Mouse (Mus musculus): Measurements from ENCODE around the gene Rexo5. TPM values are rescaled to one million over a fixed set of nuclear protein-coding genes. Genes with fewer than 3 reads are reported as not detected.

The Rexo5 gene
- polyA plus RNA-seq, 1 experiment, result 24.6 TPM

DNA sequence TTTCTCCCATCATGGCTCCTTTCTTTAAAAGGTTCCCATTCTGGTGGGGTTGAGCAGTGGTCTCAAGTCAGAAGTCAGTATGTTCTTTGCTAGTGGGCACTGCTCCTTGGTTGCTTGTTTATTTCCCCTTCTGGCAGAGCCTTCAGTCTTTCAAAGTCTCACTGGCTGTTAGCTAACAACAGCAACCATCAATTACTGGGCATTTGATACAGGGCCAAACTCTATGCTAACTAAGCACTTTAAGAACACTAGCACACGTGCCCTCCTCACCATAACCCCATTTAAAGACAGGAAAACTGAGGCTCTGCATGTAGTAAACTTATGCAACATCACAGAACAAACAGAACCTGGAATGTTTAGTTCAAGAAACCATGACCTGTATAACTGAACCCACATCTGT, 68.4 kb downstream of the Rexo5 start:
- TF ChIP-seq CTCF (IDR thresholded peaks at IDR 0.05; ENCODE audit: borderline replicate concordance, extremely low read depth, insufficient read depth, insufficient read length), result no peak
- no peak for TF ChIP-seq POLR2A (IDR thresholded peaks at IDR 0.05; ENCODE audit: borderline replicate concordance, extremely low read depth, insufficient read depth, insufficient read length, poor library complexity, severe bottlenecking)
- DNase-seq (ENCODE audit: low read depth), result peak; percentile 59

- no peak for DNase-seq (ENCODE audit: low read depth)
- TF ChIP-seq POLR2A (IDR thresholded peaks at IDR 0.05; ENCODE audit: borderline replicate concordance, extremely low read depth, insufficient read depth, insufficient read length, poor library complexity, severe bottlenecking) (no peak), CTCF (IDR thresholded peaks at IDR 0.05; ENCODE audit: borderline replicate concordance, extremely low read depth, insufficient read depth, insufficient read length) (no peak)
Observed at GRCm38 (mm10) chr7:119864500-119864899, 70.7 kb downstream of the Rexo5 start.

GRCm38 (mm10) chr7:119866136-119866535, 72.3 kb downstream of the Rexo5 start:
- TF ChIP-seq POLR2A (IDR thresholded peaks at IDR 0.05; ENCODE audit: borderline replicate concordance, extremely low read depth, insufficient read depth, insufficient read length, poor library complexity, severe bottlenecking) (no peak), CTCF (IDR thresholded peaks at IDR 0.05; ENCODE audit: borderline replicate concordance, extremely low read depth, insufficient read depth, insufficient read length) (no peak)

GRCm38 (mm10) chr7:119872204-119872603, 78.4 kb downstream of the Rexo5 start:
- DNase-seq (ENCODE audit: low read depth), result no peak
- TF ChIP-seq POLR2A (IDR thresholded peaks at IDR 0.05; ENCODE audit: borderline replicate concordance, extremely low read depth, insufficient read depth, insufficient read length, poor library complexity, severe bottlenecking), result no peak
- TF ChIP-seq CTCF (IDR thresholded peaks at IDR 0.05; ENCODE audit: borderline replicate concordance, extremely low read depth, insufficient read depth, insufficient read length), result no peak

More at GRCm38 (mm10) chr7:119866136-119866535, 72.3 kb downstream of the Rexo5 start:
- no peak for DNase-seq (ENCODE audit: low read depth)

- TF ChIP-seq POLR2A (IDR thresholded peaks at IDR 0.05; ENCODE audit: borderline replicate concordance, extremely low read depth, insufficient read depth, insufficient read length, poor library complexity, severe bottlenecking) (no peak), CTCF (IDR thresholded peaks at IDR 0.05; ENCODE audit: borderline replicate concordance, extremely low read depth, insufficient read depth, insufficient read length) (no peak)
- DNase-seq (ENCODE audit: low read depth), result peak; percentile 23
Observed at GRCm38 (mm10) chr7:119873050-119873449, 79.2 kb downstream of the Rexo5 start.

- DNase-seq (ENCODE audit: low read depth), result peak; percentile 14
- TF ChIP-seq POLR2A (IDR thresholded peaks at IDR 0.05; ENCODE audit: borderline replicate concordance, extremely low read depth, insufficient read depth, insufficient read length, poor library complexity, severe bottlenecking) (no peak), CTCF (IDR thresholded peaks at IDR 0.05; ENCODE audit: borderline replicate concordance, extremely low read depth, insufficient read depth, insufficient read length) (no peak)
Observed at GRCm38 (mm10) chr7:119875776-119876440, 82.1 kb downstream of the Rexo5 start.

DNA sequence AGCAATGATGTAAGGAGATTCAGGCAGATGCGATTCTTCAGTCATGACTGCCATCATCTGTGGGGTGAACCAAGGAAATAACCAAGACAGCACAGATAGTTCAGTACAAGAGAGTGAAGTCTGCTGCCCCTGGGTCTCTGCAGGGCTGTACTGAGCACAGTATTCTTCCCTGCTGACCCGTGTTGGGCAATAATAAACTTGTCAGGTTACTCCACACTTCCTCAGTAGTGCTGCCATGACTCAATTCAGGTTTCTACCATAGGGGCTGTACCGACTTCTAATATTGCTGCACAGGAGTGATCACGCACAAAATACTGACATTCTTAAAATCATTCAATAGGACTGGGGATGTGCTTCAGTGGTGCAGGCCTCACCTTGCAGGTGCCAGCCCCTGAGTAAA, 85.4 kb downstream of the Rexo5 start:
- no peak for DNase-seq (ENCODE audit: low read depth)
- no peak for TF ChIP-seq POLR2A (IDR thresholded peaks at IDR 0.05; ENCODE audit: borderline replicate concordance, extremely low read depth, insufficient read depth, insufficient read length, poor library complexity, severe bottlenecking)
- no peak for TF ChIP-seq CTCF (IDR thresholded peaks at IDR 0.05; ENCODE audit: borderline replicate concordance, extremely low read depth, insufficient read depth, insufficient read length)

DNA sequence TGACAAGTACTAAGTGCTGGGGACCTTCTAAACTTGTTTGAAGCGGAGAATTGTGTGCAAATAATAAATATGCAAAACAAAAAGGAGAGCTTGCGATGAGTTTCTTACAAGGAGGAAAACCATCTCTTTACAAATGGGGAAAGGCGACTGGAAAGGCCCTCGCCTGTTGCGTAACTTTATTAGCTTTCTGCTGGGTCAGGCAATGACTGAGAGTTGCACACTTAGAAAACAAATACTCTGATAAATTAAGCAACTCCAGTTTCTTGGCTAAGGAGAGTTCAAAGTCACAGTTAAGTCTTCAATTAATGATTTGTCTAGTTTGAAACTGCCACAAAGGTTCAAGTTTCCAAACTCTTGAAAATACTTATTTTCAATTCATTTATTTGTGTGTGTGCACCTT, 86.5 kb downstream of the Rexo5 start:
- TF ChIP-seq POLR2A (IDR thresholded peaks at IDR 0.05; ENCODE audit: borderline replicate concordance, extremely low read depth, insufficient read depth, insufficient read length, poor library complexity, severe bottlenecking), result no peak
- no peak for TF ChIP-seq CTCF (IDR thresholded peaks at IDR 0.05; ENCODE audit: borderline replicate concordance, extremely low read depth, insufficient read depth, insufficient read length)
- no peak for DNase-seq (ENCODE audit: low read depth)

DNA sequence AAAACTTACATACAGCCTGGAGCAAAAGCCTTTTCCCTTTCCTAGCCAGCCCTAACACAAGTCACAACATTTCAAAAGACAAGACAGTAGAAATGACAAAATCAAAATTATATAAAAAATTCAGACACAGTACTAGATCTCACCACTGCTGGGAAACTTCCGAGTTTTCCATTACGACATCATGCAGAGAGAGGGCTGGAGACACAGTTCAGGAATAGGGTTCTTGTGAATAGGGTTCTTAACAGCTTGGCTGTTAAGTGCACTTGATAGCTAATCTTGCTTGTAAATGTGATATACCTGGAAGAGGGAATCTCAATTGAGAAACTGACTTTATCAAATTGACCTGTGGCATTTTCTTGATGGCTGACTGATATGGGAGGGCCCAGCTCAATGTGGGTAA, 87.4 kb downstream of the Rexo5 start:
- DNase-seq (ENCODE audit: low read depth), result no peak
- no peak for TF ChIP-seq CTCF (IDR thresholded peaks at IDR 0.05; ENCODE audit: borderline replicate concordance, extremely low read depth, insufficient read depth, insufficient read length)
- TF ChIP-seq POLR2A (IDR thresholded peaks at IDR 0.05; ENCODE audit: borderline replicate concordance, extremely low read depth, insufficient read depth, insufficient read length, poor library complexity, severe bottlenecking), result no peak

DNA sequence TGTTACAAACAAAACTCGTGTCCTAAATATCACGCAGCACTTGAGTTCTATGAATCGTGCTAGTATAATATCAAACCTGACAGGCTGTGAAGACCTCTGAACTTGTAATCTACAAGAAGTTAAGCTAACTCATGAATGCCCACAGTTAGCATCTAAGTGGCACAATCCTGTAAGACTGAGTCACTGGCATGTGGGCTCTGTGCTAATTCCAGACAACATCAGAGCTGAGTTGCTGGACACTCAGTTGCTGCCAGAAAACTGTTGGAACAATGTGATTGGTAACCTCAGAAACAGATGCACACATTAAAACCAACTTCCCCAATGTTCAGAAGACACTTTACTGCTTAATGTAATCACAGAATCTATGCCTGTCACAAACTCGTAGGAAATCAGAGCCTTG, 94.1 kb downstream of the Rexo5 start:
- TF ChIP-seq CTCF (IDR thresholded peaks at IDR 0.05; ENCODE audit: borderline replicate concordance, extremely low read depth, insufficient read depth, insufficient read length), result no peak

DNA sequence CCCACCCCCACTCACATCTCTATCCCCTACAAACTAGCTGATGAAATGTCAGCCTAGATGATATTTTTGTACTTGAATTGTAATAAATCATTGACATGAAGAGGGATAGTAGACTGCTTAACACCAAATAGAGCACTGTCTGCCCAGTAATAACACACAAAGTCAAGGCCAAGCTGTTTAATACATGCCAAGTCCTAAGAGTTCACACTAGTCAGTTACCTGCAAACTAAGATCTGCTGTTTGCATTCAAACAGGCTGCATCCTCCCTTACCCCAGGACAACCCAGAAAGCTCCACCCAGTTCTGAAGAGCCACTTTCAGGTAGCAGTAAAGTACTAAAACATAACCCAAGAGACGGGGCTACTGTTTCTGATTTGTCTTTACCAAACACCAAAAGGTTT, 98.4 kb downstream of the Rexo5 start:
- no peak for DNase-seq (ENCODE audit: low read depth)
- no peak for TF ChIP-seq CTCF (IDR thresholded peaks at IDR 0.05; ENCODE audit: borderline replicate concordance, extremely low read depth, insufficient read depth, insufficient read length)
- TF ChIP-seq POLR2A (IDR thresholded peaks at IDR 0.05; ENCODE audit: borderline replicate concordance, extremely low read depth, insufficient read depth, insufficient read length, poor library complexity, severe bottlenecking), result no peak

More for the DNA sequence above, 94.1 kb downstream of the Rexo5 start:
- no peak for DNase-seq (ENCODE audit: low read depth)

GRCm38 (mm10) chr7:119892742-119893141, 98.9 kb downstream of the Rexo5 start:
- DNase-seq (ENCODE audit: low read depth), result no peak
- TF ChIP-seq POLR2A (IDR thresholded peaks at IDR 0.05; ENCODE audit: borderline replicate concordance, extremely low read depth, insufficient read depth, insufficient read length, poor library complexity, severe bottlenecking), result no peak
- no peak for TF ChIP-seq CTCF (IDR thresholded peaks at IDR 0.05; ENCODE audit: borderline replicate concordance, extremely low read depth, insufficient read depth, insufficient read length)
